In genomic region chr9:94094800-94095199, GRCm38 (mm10) we compare ENCODE assay signal across 23 mouse cellular contexts.
DNase-seq lines count a peak whose midpoint lies in the region; ATAC-seq lines count a peak whose summit lies in the region.
"Had no signal": no experiment of that assay in that cellular context is flagged by ENCODE, and none has a peak within 500 bp of the region (broad histone marks: within the 10 kb centered on the region; RNA-seq: fewer than 3 reads in every experiment).

No protein-coding gene starts in this region.

- no peaks in the 10 kb centered on the region for H3K36me3 ChIP-seq in midbrain, embryonic 11.5 days (ENCODE audit: control insufficient read depth, insufficient read depth, low read length)
- H3K36me3 ChIP-seq in midbrain, embryonic 16.5 days (ENCODE audit: control insufficient read depth, insufficient read depth, low read length) = no peaks in the 10 kb centered on the region
- H3K36me3 ChIP-seq: embryonic facial prominence, embryonic 13.5 days; forebrain, embryonic 12.5 days; forebrain, embryonic 15.5 days; hindbrain, embryonic 15.5 days; intestine, embryonic 15.5 days had no signal

- H3K4me3 ChIP-seq in midbrain, embryonic 11.5 days (ENCODE audit: low read depth, low read length) = no peak overlapping the region
- no peak overlapping the region for H3K4me3 ChIP-seq in midbrain, embryonic 16.5 days (ENCODE audit: low read depth, low read length)
- H3K4me3 ChIP-seq: embryonic facial prominence, embryonic 13.5 days; erythroblast, embryonic 14.5 days; forebrain, embryonic 12.5 days; forebrain, embryonic 15.5 days; heart, adult 2 months; hindbrain, embryonic 15.5 days; intestine, embryonic 15.5 days had no signal

- no peak overlapping the region for H3K9ac ChIP-seq in midbrain, embryonic 11.5 days (ENCODE audit: low read length)
- no peak overlapping the region for H3K9ac ChIP-seq in midbrain, embryonic 16.5 days (ENCODE audit: low read depth, low read length)
- H3K9ac ChIP-seq: embryonic facial prominence, embryonic 13.5 days; forebrain, embryonic 12.5 days; forebrain, embryonic 15.5 days; hindbrain, embryonic 15.5 days; intestine, embryonic 15.5 days had no signal

- 31% methylated on average over 2 of the region's 2 CpGs for WGBS in midbrain, embryonic 11.5 days
- WGBS in midbrain, embryonic 16.5 days = 15% methylated on average over 2 of the region's 2 CpGs

- H3K4me1 ChIP-seq in midbrain, embryonic 11.5 days (ENCODE audit: control insufficient read depth, insufficient read depth, low read length) = no peaks in the 10 kb centered on the region
- H3K4me1 ChIP-seq in midbrain, embryonic 16.5 days (ENCODE audit: control insufficient read depth, insufficient read depth, low read length) = 0 out of 2 replicates have a peak, but pooled peaks cover 2% of the 10 kb centered on the region
- H3K4me1 ChIP-seq: embryonic facial prominence, embryonic 13.5 days; forebrain, embryonic 15.5 days; hindbrain, embryonic 15.5 days; intestine, embryonic 15.5 days had no signal

- H3K9me3 ChIP-seq in midbrain, embryonic 11.5 days (ENCODE audit: control insufficient read depth, low read length) = no peaks in the 10 kb centered on the region
- H3K9me3 ChIP-seq in midbrain, embryonic 16.5 days (replicated peaks; ENCODE audit: control insufficient read depth, low read length, poor library complexity, severe bottlenecking) = no peaks in the 10 kb centered on the region
- H3K9me3 ChIP-seq: embryonic facial prominence, embryonic 13.5 days; forebrain, embryonic 12.5 days; forebrain, embryonic 15.5 days; hindbrain, embryonic 15.5 days; intestine, embryonic 15.5 days had no signal

- peak; percentile 33 for DNase-seq in heart, adult 11 months
- DNase-seq in heart, adult 9 months (ENCODE audit: low spot score in 2 of 2) = no peak
- no peak for DNase-seq in midbrain, embryonic 11.5 days (ENCODE audit: low spot score, missing footprints)
- DNase-seq in embryo, embryonic 10.5 days (ENCODE audit: low spot score) = peak; percentile 18
- DNase-seq in embryo, embryonic 11 days = peak; percentile 13
- DNase-seq: adrenal gland, adult 2 months; adrenal gland, postnatal 14 days; cerebellum, adult 11 months; cerebellum, adult 2 months; cerebellum, adult 9-11 months; cerebellum, postnatal 25 days; gastrocnemius, postnatal 25 days; heart, adult 2 months; kidney, adult 11 months had no signal

- ATAC-seq in midbrain, embryonic 11.5 days (ENCODE audit: low FRiP score) = peak; percentile 68
- ATAC-seq in midbrain, embryonic 16.5 days = no peak
- ATAC-seq: CD4-positive, CD25-positive, alpha-beta regulatory T cell, adult 4 months; forebrain, embryonic 15.5 days; intestine, embryonic 15.5 days had no signal

- H3K27ac ChIP-seq in midbrain, embryonic 11.5 days (ENCODE audit: low read depth, low read length) = no peak overlapping the region
- H3K27ac ChIP-seq in midbrain, embryonic 16.5 days (ENCODE audit: low read length) = no peak overlapping the region
- H3K27ac ChIP-seq: embryonic facial prominence, embryonic 13.5 days; forebrain, embryonic 12.5 days; forebrain, embryonic 15.5 days; heart, adult 2 months; hindbrain, embryonic 15.5 days; intestine, embryonic 15.5 days had no signal

- H3K27me3 ChIP-seq in midbrain, embryonic 11.5 days (ENCODE audit: control insufficient read depth, insufficient read depth, low read length) = no peaks in the 10 kb centered on the region
- no peaks in the 10 kb centered on the region for H3K27me3 ChIP-seq in midbrain, embryonic 16.5 days (ENCODE audit: control insufficient read depth, insufficient read depth, low read depth, low read length)
- H3K27me3 ChIP-seq: embryonic facial prominence, embryonic 13.5 days; forebrain, embryonic 12.5 days; forebrain, embryonic 15.5 days; hindbrain, embryonic 15.5 days; intestine, embryonic 15.5 days had no signal

- no peak overlapping the region for H3K4me2 ChIP-seq in midbrain, embryonic 11.5 days
- H3K4me2 ChIP-seq in midbrain, embryonic 16.5 days (ENCODE audit: low read length) = no peak overlapping the region
- H3K4me2 ChIP-seq: embryonic facial prominence, embryonic 13.5 days; forebrain, embryonic 12.5 days; forebrain, embryonic 15.5 days; heart, embryonic 11.5 days; hindbrain, embryonic 15.5 days; intestine, embryonic 15.5 days had no signal

Comparison
In these comparisons a context has a peak if more than half of its experiments do, and no peak if none do; other contexts are left out.
1. DNase-seq: peak in heart, adult 11 months (single experiment), embryo, embryonic 10.5 days (single experiment) and embryo, embryonic 11 days (single experiment); none in heart, adult 9 months (0 of 2) and midbrain, embryonic 11.5 days (single experiment).